Mouse (Mus musculus) limb, embryonic 14.5 days (tissue): ENCODE measurements around the gene Ankrd26. TPM values are rescaled to one million over a fixed set of nuclear protein-coding genes. Genes with fewer than 3 reads are reported as not detected.
A peak's percentile ranks its signal among the peaks of the same experiment; 100 is the strongest.
"Not testable (repeated sequence)": the region's sequence is repeated elsewhere in the genome, so short reads cannot be mapped to it uniquely, and the experiment has no call there.

Experiments used
- ATAC-seq: fragments of 200-750 bp; cut with Nextera tagmentation; 2 replicates; pipeline ENCODE4 v1.8.0; 2017; ENCODE audit warnings: low read depth, moderate number of reproducible peaks, moderate TSS enrichment; ENCODE audit not compliant: low FRiP score
- DNase-seq: peaks from one replicate; pipeline ENCODE4 v3.0.0-alpha.2; 2015; ENCODE audit warnings: low spot score
- H3K27ac ChIP-seq: fragments of 300-500 bp; sonication (generic); replicated peaks from 2 replicates; pipeline ENCODE4 v1.5.1; 2014; ENCODE audit warnings: low read depth, mild to moderate bottlenecking, low read length, moderate library complexity, mixed read lengths
- H3K27me3 ChIP-seq: fragments of 300-500 bp; sonication (generic); 2 replicates; pipeline ENCODE4 v1.6.1; 2014; ENCODE audit warnings: low read length, mixed read lengths; ENCODE audit not compliant: control insufficient read depth, insufficient read depth
- H3K36me3 ChIP-seq: fragments of 300-500 bp; sonication (generic); 2 replicates; pipeline ENCODE4 v1.6.1; 2014; ENCODE audit warnings: mild to moderate bottlenecking, low read length, moderate library complexity, mixed read lengths; ENCODE audit not compliant: control insufficient read depth, insufficient read depth
- H3K4me1 ChIP-seq: fragments of 300-500 bp; sonication (generic); 2 replicates; pipeline ENCODE4 v1.6.1; 2014; ENCODE audit warnings: antibody characterized with exemption, low read length, mixed read lengths; ENCODE audit not compliant: control insufficient read depth, insufficient read depth
- H3K4me2 ChIP-seq: fragments of 300-500 bp; sonication (generic); replicated peaks from 2 replicates; pipeline ENCODE4 v1.6.1; 2014; ENCODE audit warnings: low read depth, mild to moderate bottlenecking, low read length, moderate library complexity; ENCODE audit not compliant: severe bottlenecking
- H3K4me3 ChIP-seq: fragments of 300-500 bp; sonication (generic); replicated peaks from 2 replicates; pipeline ENCODE4 v1.5.1; 2014; ENCODE audit warnings: low read length
- H3K9ac ChIP-seq: fragments of 300-500 bp; sonication (generic); 2 replicates; pipeline ENCODE4 v1.6.1; 2014; ENCODE audit warnings: mild to moderate bottlenecking, low read depth, low read length, moderate library complexity; ENCODE audit not compliant: severe bottlenecking
- H3K9me3 ChIP-seq: fragments of 300-500 bp; sonication (generic); 2 replicates; pipeline ENCODE4 v1.6.1; 2016; ENCODE audit warnings: low read length; ENCODE audit not compliant: control insufficient read depth
- POLR2A ChIP-seq: fragments of 200-500 bp; IDR thresholded peaks from 2 replicates; pipeline ENCODE4 v1.8.0; 2012; ENCODE audit warnings: inconsistent platforms, mild to moderate bottlenecking, moderate library complexity, borderline replicate concordance; ENCODE audit not compliant: insufficient read depth, insufficient read length; ENCODE audit errors: extremely low read depth
- WGBS: fragments of 180-500 bp; shearing (Covaris S2); extraction: QIAGEN DNeasy Blood & Tissue Kit; methylation state at CpG from one replicate; pipeline ENCODE4 v1.1.7; 2014; 5-methylcytosine and 5-hydroxymethylcytosine counted together
- polyA plus RNA-seq, 2 experiments: library from polyadenylated mRNA; depleted of rRNA in 1 of 2; stranded (reverse) in 1 of 2; unstranded in 1 of 2; fragments of >200 nt; fragmentation: Nextera tagmentation in 1 of 2; extraction: Ambion mirVana in 1 of 2; gene quantifications; 2 replicates each; pipeline versions ENCODE4 v1.2.1 to v1.2.3; 2012 to 2014

Gene Ankrd26
- polyA plus RNA-seq, 2 experiments, result 11.1 to 12.6 TPM

DNA sequence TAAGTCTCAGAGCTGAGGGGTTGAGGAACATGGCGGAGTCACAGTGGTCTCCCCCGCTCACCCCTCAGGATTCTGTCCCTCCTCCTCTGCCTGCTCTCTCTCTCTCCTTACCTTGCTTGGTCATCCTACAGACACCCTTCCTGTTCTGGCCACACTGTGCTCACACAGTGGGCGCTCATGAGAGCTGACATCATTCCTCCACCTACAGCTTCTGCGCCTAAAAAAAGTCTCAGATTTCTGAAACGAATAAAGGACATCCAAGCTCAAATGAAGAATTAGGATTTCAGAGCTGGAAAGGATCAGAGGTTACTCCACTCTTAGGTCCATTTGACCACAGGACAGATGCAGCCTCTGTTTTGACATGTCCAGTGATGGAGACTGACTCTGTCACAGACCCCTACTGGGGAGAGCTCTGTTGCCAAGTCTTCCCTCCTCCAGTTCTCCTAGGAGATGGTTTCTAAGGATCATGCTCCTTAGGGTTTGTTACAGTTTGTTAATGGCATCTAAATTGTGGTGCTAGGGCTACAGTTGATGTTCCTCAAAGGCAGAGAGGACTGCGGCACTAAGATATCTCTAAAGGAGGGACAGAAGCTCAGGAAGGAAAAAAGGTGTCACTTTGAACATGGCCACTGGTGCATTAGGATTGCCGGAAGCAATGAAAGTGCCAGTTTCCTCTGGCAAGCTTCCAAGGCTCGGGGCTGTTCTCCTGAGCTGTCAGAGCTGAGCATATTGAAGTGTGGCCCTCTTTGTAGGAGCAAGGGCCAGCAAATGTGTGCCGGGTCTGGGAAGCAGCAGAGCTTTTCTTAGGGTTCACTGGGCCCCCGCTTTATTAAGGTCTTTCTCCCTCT is 33.0 kb upstream of the Ankrd26 start:
- DNase-seq (no peak), ATAC-seq (no peak)
- no peaks in the 10 kb centered on the region for H3K9me3 ChIP-seq
- H3K4me3 ChIP-seq, result no peak overlapping the region
- WGBS, result 78% methylated on average over 10 of the region's 10 CpGs
- H3K4me1 ChIP-seq, result 0 out of 2 replicates have a peak, but pooled peaks cover 3% of the 10 kb centered on the region
- H3K4me2 ChIP-seq, result no peak overlapping the region
- peaks cover 21% of the 10 kb centered on the region for H3K36me3 ChIP-seq
- no peak overlapping the region for H3K27ac ChIP-seq
- no peak for TF ChIP-seq POLR2A
- H3K27me3 ChIP-seq, result peaks cover 14% of the 10 kb centered on the region; the same call in 1 of the 2 replicates
- no peak overlapping the region for H3K9ac ChIP-seq

DNA sequence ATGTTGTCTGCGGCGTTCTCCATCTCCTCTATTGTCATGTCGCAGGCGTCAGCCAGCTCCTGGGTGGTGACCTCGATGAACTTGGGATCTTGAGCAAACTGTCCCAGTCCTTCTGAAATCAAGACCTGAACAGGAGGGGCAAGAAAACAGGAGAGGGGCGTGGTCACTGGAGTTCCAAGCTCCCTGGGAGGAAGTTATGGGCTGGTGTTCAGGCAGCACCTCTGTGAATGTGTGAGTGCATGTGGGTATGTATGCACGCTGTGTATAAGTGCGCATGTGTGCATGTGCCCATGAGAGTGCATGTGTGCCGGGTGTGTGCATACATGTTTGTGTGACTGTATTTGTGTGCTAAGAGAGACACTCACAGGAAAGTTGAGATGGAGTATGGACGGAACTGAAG is 32.0 kb upstream of the Ankrd26 start:
- 39% methylated on average over 10 of the region's 10 CpGs for WGBS
- Histone ChIP-seq H3K36me3 (peaks cover 21% of the 10 kb centered on the region), H3K4me3 (peak overlapping the region; percentile 28), H3K9me3 (no peaks in the 10 kb centered on the region), H3K27me3 (peaks cover 14% of the 10 kb centered on the region; the same call in 1 of the 2 replicates), H3K4me2 (peak overlapping the region; percentile 50), H3K27ac (no peak overlapping the region), H3K4me1 (0 out of 2 replicates have a peak, but pooled peaks cover 3% of the 10 kb centered on the region), H3K9ac (peak overlapping the region; percentile 41; the same call in 1 of the 2 replicates)
- no peak for TF ChIP-seq POLR2A
- ATAC-seq (no peak), DNase-seq (no peak)

DNA sequence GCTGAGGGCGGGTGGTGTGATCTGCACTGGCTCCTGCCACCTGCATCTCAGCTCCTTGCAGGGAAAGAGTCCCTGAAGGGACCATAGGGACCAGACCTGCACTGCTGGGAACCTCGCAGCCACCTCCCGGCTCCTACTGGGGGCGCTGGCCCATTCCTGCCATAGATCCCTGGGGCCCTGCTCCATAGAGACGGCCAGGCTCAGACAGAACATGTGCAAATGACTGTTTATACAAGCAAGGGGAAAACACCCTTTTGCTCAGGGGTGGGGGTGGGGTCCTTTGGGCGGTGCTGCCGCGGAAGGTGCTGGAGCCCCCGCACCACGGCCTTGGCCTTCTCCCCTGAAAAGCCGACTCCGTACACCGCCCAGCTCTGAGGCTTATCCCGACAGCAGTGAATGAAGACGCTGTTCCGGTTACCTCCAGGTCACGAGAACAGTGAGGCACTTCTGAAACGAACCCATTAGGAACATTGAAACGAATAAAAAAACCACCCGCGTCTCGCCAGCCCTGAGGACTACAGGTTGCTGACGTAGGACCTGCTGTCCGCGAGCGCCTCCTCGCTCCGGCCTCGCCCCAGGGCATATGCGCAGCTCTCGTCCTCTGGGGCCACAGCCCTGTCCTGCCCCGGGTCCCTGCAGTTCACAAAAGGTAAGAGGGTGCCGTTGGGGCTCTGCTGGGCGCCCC is 31.5 kb upstream of the Ankrd26 start:
- TF ChIP-seq POLR2A, result no peak
- 10% methylated on average over 34 of the region's 34 CpGs for WGBS
- Histone ChIP-seq H3K4me3 (peak overlapping the region; percentile 28), H3K4me2 (peak overlapping the region; percentile 50), H3K27ac (no peak overlapping the region), H3K4me1 (0 out of 2 replicates have a peak, but pooled peaks cover 3% of the 10 kb centered on the region), H3K36me3 (peaks cover 16% of the 10 kb centered on the region; the same call in 1 of the 2 replicates), H3K9ac (peak overlapping the region; percentile 41), H3K27me3 (peaks cover 14% of the 10 kb centered on the region; the same call in 1 of the 2 replicates), H3K9me3 (no peaks in the 10 kb centered on the region)
- peak; percentile 26; the same call in 1 of the 2 replicates for ATAC-seq
- no peak for DNase-seq

DNA sequence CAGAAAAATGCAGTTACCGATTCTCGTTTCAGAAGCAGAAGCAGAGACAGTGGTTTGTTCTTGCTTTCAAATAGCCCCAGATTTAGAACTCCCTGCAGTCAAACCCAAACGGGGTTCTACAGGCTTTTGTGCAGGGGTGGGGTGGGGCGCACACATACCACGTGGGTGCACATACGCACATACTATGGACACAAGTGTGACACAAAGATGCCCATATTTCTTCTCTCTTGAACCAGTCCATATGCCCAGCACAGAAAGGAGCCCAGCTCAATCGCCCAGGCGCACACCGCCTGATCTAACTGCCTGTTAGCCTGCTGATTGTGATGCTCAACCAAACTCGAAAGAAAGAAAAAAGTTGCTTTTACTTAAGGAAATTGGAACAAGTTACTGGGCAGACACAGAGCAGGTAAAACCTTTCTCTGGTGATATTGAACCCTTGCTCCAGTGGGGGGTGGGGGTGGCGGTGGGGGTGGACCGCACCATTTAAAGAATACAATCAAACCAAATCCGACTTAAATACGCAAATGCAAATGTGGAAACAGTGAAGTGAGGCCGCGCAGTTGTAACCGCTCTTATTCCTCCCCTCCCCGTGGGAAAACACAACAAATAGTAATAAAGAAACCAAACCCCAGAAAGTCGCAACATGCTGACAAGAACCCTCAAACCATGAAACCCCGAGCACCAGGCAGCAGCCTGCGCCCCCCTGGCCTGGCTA is 30.8 kb upstream of the Ankrd26 start:
- Histone ChIP-seq H3K9ac (peak overlapping the region; percentile 41; the same call in 1 of the 2 replicates), H3K4me1 (0 out of 2 replicates have a peak, but pooled peaks cover 3% of the 10 kb centered on the region), H3K27ac (no peak overlapping the region), H3K4me2 (peak overlapping the region; percentile 50), H3K4me3 (peak overlapping the region; percentile 28; the same call in 1 of the 2 replicates), H3K36me3 (peaks cover 9% of the 10 kb centered on the region; the same call in 1 of the 2 replicates), H3K27me3 (peaks cover 14% of the 10 kb centered on the region; the same call in 1 of the 2 replicates), H3K9me3 (no peaks in the 10 kb centered on the region)
- DNase-seq (no peak), ATAC-seq (no peak)
- no peak for TF ChIP-seq POLR2A
- 45% methylated on average over 21 of the region's 21 CpGs for WGBS

DNA sequence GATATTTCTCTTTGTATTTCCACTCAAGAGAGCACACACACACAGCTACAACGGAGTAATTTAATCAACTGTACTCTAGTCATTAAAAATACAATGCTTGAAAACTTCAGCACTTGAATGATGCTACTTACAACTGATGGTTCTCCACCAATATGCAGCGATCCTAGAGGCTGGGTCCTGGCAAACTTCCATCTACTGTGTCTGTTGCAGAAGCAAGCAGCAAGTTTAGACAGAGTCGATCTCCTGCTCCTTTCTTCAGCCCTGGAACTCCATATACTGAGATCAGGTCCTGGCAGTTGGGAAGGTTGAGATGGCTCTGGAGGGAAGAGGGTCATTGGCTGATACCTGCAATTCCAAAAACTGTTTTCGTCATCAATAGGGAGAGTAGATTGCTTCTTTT is 16.7 kb upstream of the Ankrd26 start:
- not testable (repeated sequence) for H3K4me2 ChIP-seq, H3K9me3 ChIP-seq, H3K36me3 ChIP-seq, H3K4me1 ChIP-seq, H3K4me3 ChIP-seq, H3K9ac ChIP-seq, H3K27ac ChIP-seq, DNase-seq, ATAC-seq, H3K27me3 ChIP-seq
- 81% methylated on average over 4 of the region's 4 CpGs for WGBS
